ENCODE assay signal across 21 mouse cellular contexts in the genomic region with DNA sequence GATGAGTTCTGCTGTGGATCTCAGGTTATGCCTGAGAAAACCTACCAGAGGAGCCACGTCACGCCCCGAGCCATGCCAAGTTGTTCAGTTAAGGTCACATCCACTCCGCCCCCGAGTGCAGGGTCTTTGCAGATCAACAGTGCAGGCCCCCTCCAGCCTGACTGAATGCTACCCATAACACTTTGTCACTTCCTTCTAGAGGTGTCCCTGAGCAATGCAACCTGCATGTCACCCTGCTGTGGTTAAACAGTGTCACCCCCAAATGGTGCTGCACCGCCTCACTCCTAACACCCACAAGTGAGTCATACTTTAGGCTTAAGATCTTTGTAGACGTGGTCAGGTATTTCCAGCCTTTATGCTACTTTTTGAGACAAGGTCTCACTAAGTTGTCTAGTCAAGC. TPM values are rescaled to one million over a fixed set of nuclear protein-coding genes. Genes with fewer than 3 reads are reported as not detected.
"Had no signal": no experiment of that assay in that cellular context is flagged by ENCODE, and none has a peak within 500 bp of the region (broad histone marks: within the 10 kb centered on the region; RNA-seq: fewer than 3 reads in every experiment).

No protein-coding gene starts in this region.

- H3K9ac ChIP-seq: liver, embryonic 12.5 days; liver, embryonic 14.5 days; lung, embryonic 14.5 days; midbrain, embryonic 12.5 days; neural tube, embryonic 12.5 days had no signal

- H3K27ac ChIP-seq: liver, embryonic 12.5 days; liver, embryonic 14.5 days; macrophage; midbrain, embryonic 10.5 days; midbrain, embryonic 12.5 days; neural tube, embryonic 12.5 days had no signal

- DNase-seq: lung, adult 18-20 months; lung, embryonic 14.5 days; lung, postnatal 14 days; lung, postnatal 36 days; midbrain, embryonic 14.5 days; right cerebral cortex, postnatal 14 days; spleen, adult 18-20 months; thymus, adult 18-20 months; thymus, postnatal 14 days; thymus, postnatal 36 days had no signal

- ATAC-seq: liver, embryonic 12.5 days had no signal

- H3K4me1 ChIP-seq: liver, embryonic 12.5 days; midbrain, embryonic 10.5 days; midbrain, embryonic 12.5 days had no signal

- H3K4me3 ChIP-seq: liver, embryonic 12.5 days; midbrain, embryonic 10.5 days; midbrain, embryonic 12.5 days; myocyte; neural tube, embryonic 12.5 days had no signal

- H3K27me3 ChIP-seq: neural tube, embryonic 12.5 days had no signal

- H3K4me2 ChIP-seq: liver, embryonic 12.5 days; lung, embryonic 14.5 days; midbrain, embryonic 12.5 days; neural tube, embryonic 12.5 days had no signal

- H3K36me3 ChIP-seq: liver, embryonic 12.5 days; midbrain, embryonic 10.5 days; midbrain, embryonic 12.5 days; neural tube, embryonic 12.5 days had no signal

- H3K9me3 ChIP-seq: liver, embryonic 12.5 days; midbrain, embryonic 10.5 days; midbrain, embryonic 12.5 days; neural tube, embryonic 12.5 days had no signal

RNA-seq across cellular contexts. Expression of gene Ppp2r2c, which starts 28.2 kb away (rescaled TPM):
- total RNA-seq: megakaryocyte progenitor cell, adult 5-6 weeks; megakaryocyte-erythroid progenitor cell, adult 5-6 weeks; neutrophil, adult 5-6 weeks had no signal
- polyA plus RNA-seq: liver, embryonic 14.5 days; macrophage; thymus, postnatal 0 days had no signal
